9 mouse cellular contexts compared by ENCODE assay signal in the genomic region with DNA sequence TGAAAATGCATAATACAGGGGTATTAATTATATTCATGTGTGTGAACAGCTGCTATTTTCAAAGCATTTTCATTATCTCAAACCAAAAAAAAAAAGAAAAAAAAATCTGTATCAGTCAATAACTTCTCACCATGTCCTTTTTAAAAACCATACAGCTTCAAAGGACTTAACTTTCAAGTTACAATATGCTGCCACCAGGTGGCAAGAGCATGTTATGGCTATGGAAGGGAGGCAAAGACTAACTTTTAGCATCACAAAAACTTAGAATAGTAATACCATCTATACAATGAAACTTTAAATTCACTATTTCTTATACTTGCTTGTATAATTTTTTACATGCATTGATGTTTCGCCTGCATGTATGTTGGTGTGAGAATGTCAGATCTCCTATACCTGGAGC. TPM values are rescaled to one million over a fixed set of nuclear protein-coding genes. Genes with fewer than 3 reads are reported as not detected.
DNase-seq lines count a peak whose midpoint lies in the region; ATAC-seq and TF ChIP-seq lines count a peak whose summit lies in the region.
"Had no signal": no experiment of that assay in that cellular context is flagged by ENCODE, and none has a peak within 500 bp of the region (broad histone marks: within the 10 kb centered on the region; RNA-seq: fewer than 3 reads in every experiment).

No protein-coding gene starts in this region.

- H3K4me3 ChIP-seq in liver, embryonic 14.5 days (ENCODE audit: insufficient read depth in 1 of 2, low read depth in 2 of 2, low read length in 2 of 2): no peak overlapping the region
- no peak overlapping the region for H3K4me3 ChIP-seq in cerebellum, adult 2 months (replicated peaks; ENCODE audit: insufficient read depth, low read depth, low read length)
- H3K4me3 ChIP-seq: limb, embryonic 15.5 days had no signal

- no peaks in the 10 kb centered on the region for H3K4me1 ChIP-seq in liver, embryonic 14.5 days (replicated peaks; ENCODE audit: control insufficient read depth in 2 of 2, insufficient read depth in 2 of 2, low read length in 1 of 2)
- H3K4me1 ChIP-seq in cerebellum, adult 2 months (ENCODE audit: control insufficient read depth, insufficient read depth, low read length): peaks cover 4% of the 10 kb centered on the region
- H3K4me1 ChIP-seq: limb, embryonic 15.5 days had no signal

- TF ChIP-seq EP300 in liver, embryonic 14.5 days (IDR thresholded peaks at IDR 0.05; ENCODE audit: low read depth): no peak

- POLR2A ChIA-PET in Patski (lab: Charles Lee): interaction anchor here (0.6 kb wide), 1 partner anchor 39 kb away, joined by 3 read pairs; no protein-coding TSS in a partner anchor

- no peaks in the 10 kb centered on the region for H3K9me3 ChIP-seq in liver, embryonic 14.5 days (ENCODE audit: control insufficient read depth, low read length)
- H3K9me3 ChIP-seq: limb, embryonic 15.5 days had no signal

- H3K9ac ChIP-seq in liver, embryonic 14.5 days (replicated peaks): no peak overlapping the region
- H3K9ac ChIP-seq: limb, embryonic 15.5 days had no signal

- peak; percentile 29 to 30 for DNase-seq in adrenal gland, postnatal 36 days
- no peak for DNase-seq in adrenal gland, adult 18-20 months (ENCODE audit: low spot score in 2 of 2)
- DNase-seq in layer of hippocampus, adult 9-10 months (ENCODE audit: low spot score): peak; percentile 13
- DNase-seq in layer of hippocampus, adult 9-11 months: no peak
- no peak for DNase-seq in Patski (ENCODE audit: low read depth, low spot score)
- peak; percentile 6 to 27 (median 15) for DNase-seq in liver, embryonic 14.5 days (ENCODE audit: low read depth in 3 of 3, low spot score in 3 of 3)
- no peak for DNase-seq in cerebellum, adult 2 months
- no peak for DNase-seq in cerebellum, adult 9-11 months

- no peak for TF ChIP-seq POLR2A in cerebellum, adult 2 months (IDR thresholded peaks at IDR 0.05; ENCODE audit: borderline replicate concordance, insufficient read depth, low read length)

- no peaks in the 10 kb centered on the region for H3K36me3 ChIP-seq in liver, embryonic 14.5 days (replicated peaks; ENCODE audit: control insufficient read depth, insufficient read depth, low read depth)
- H3K36me3 ChIP-seq: limb, embryonic 15.5 days had no signal

- in situ Hi-C loops in Patski (cut with MboI; ENCODE audit: low pct_unique_long_range_greater_than_20kb): no loop called here

- 27% methylated on average over 1 of the region's 1 CpGs for WGBS in liver, embryonic 14.5 days (ENCODE audit: insufficient replicate concordance)
- WGBS in cerebellum, adult 2 months: 90% methylated on average over 1 of the region's 1 CpGs

- H3K4me2 ChIP-seq in liver, embryonic 14.5 days (ENCODE audit: low read depth): no peak overlapping the region
- H3K4me2 ChIP-seq: limb, embryonic 15.5 days had no signal

- no peaks in the 10 kb centered on the region for H3K27me3 ChIP-seq in Patski
- no peaks in the 10 kb centered on the region for H3K27me3 ChIP-seq in liver, embryonic 14.5 days (ENCODE audit: control insufficient read depth, insufficient read depth, low read length)
- H3K27me3 ChIP-seq in cerebellum, adult 2 months (ENCODE audit: control insufficient read depth, insufficient read depth, low read length): no peaks in the 10 kb centered on the region
- H3K27me3 ChIP-seq: limb, embryonic 15.5 days had no signal

- peak; percentile 51 for TF ChIP-seq CTCF in Patski (IDR thresholded peaks at IDR 0.05)
- TF ChIP-seq CTCF in liver, embryonic 14.5 days (IDR thresholded peaks at IDR 0.05; ENCODE audit: low read depth): peak; percentile 50; the same call in 1 of the 2 replicates
- no peak for TF ChIP-seq CTCF in cerebellum, adult 2 months (IDR thresholded peaks at IDR 0.05; ENCODE audit: borderline replicate concordance, insufficient read depth, low read depth, low read length)

- no peak overlapping the region for H3K27ac ChIP-seq in liver, embryonic 14.5 days
- no peak overlapping the region for H3K27ac ChIP-seq in cerebellum, adult 2 months (ENCODE audit: insufficient read depth, low read length)
- H3K27ac ChIP-seq: limb, embryonic 15.5 days had no signal

- CTCF ChIA-PET in Patski (lab: Charles Lee): interaction anchor here (0.9 to 1.7 kb wide), 6 partner anchors 10 to 108 kb away, joined by 3 to 6 read pairs (median 3); no protein-coding TSS in a partner anchor

- ATAC-seq in Patski: no peak
- no peak for ATAC-seq in liver, embryonic 14.5 days (ENCODE audit: insufficient read depth)

RNA-seq across cellular contexts. Expression of a gene that starts 33.6 kb away (rescaled TPM):
- total RNA-seq in adrenal gland, postnatal 36 days (2021): 10 to 100 TPM; 29.3 to 34.5 TPM
- total RNA-seq in adrenal gland, adult 18-20 months (2021): 10 to 100 TPM; 30.4 to 33.2 TPM
- 26.1 TPM for polyA plus RNA-seq in Patski (2021)
- 24.7 and 26.2 TPM in 2 replicates for polyA plus RNA-seq in liver, embryonic 14.5 days (2012; rRNA removed)
- 14.0 and 15.4 TPM in 2 replicates for polyA plus RNA-seq in liver, embryonic 14.5 days (2014; fragmentation: Nextera tagmentation; extraction: Ambion mirVana)
- polyA plus RNA-seq in cerebellum, adult 2 months (2012; rRNA removed): 53.5 and 63.1 TPM in 2 replicates

Comparison
In these comparisons a context has a peak if more than half of its experiments do, and no peak if none do; other contexts are left out.
1. DNase-seq: peak in adrenal gland, postnatal 36 days (2 of 2), layer of hippocampus, adult 9-10 months (single experiment) and liver, embryonic 14.5 days (3 of 3); none in adrenal gland, adult 18-20 months (0 of 2), layer of hippocampus, adult 9-11 months (single experiment), Patski (single experiment), cerebellum, adult 2 months (0 of 2) and cerebellum, adult 9-11 months (single experiment).